8 mouse cellular contexts compared by ENCODE assay signal in the genomic region with DNA sequence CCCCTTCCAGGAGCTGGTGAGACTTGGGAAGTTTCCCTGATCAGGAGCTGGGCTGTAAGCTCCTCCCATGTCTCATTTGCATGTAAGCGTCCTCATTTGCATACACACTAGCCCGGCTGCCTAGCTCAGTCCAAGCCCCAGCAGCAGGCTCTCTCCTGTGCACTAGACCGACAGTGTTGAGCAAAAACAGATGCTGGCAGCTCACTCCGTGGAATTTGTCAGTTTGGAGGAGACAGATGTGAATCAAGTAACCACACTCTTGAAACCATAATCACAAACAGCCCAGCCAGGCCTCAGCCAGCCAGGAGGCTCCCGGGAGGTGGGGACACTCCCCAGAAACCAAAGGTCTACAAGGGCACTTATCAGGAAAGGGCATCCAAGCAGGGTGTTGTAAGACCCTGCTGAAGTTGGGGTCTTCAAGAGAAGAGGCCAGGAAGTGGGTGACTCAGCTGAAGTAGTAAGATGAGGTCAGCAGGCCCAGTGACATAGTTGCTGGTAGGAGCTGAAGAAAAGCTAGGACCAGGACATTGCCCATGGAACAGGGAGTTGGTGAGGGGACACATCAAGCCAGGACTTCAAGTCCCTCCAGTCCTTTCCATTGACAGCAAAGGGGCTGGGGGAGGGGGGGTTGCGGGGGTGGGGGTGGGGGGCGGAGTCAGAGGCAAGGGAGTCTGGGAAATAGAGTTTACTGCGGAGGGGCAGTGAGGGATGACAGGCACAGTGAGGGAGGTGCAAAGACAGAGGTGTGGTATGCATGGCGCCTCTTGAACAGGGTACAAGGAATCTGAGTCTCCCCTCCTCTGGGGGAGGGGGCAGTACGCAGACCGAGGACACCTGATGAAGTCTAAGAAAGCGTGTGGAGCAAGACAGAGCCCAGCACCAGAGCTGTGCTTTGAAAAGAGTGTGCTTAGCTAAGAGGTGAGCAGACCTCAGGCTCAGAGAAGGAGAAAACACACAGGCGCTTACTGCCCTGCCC. TPM values are rescaled to one million over a fixed set of nuclear protein-coding genes. Genes with fewer than 3 reads are reported as not detected.
DNase-seq lines count a peak whose midpoint lies in the region; ATAC-seq and TF ChIP-seq lines count a peak whose summit lies in the region.

No protein-coding gene starts in this region.

- peak overlapping the region; percentile 24; the same call in 1 of the 2 replicates for H3K4me2 ChIP-seq in forebrain, embryonic 12.5 days
- H3K4me2 ChIP-seq in hindbrain, embryonic 13.5 days = no peak overlapping the region
- H3K4me2 ChIP-seq in liver, postnatal 0 days (ENCODE audit: low read depth, low read length) = no peak overlapping the region

- no peak overlapping the region for H3K9ac ChIP-seq in forebrain, embryonic 12.5 days
- H3K9ac ChIP-seq in hindbrain, embryonic 13.5 days = no peak overlapping the region
- H3K9ac ChIP-seq in liver, postnatal 0 days (replicated peaks) = no peak overlapping the region

- ATAC-seq in cerebellum, adult (ENCODE audit: insufficient number of reproducible peaks, low FRiP score, low TSS enrichment) = no peak
- ATAC-seq in forebrain, embryonic 12.5 days (ENCODE audit: low FRiP score) = peak; percentile 87
- ATAC-seq in hindbrain, embryonic 13.5 days (ENCODE audit: low FRiP score) = peak; percentile 72
- peak; percentile 56; the same call in 1 of the 2 replicates for ATAC-seq in liver, postnatal 0 days
- ATAC-seq in monocyte, adult 5-6 weeks (replicated peaks; ENCODE audit: insufficient number of reproducible peaks, low FRiP score, low TSS enrichment, poor library complexity, severe bottlenecking) = no peak

- H3K9me3 ChIP-seq in forebrain, embryonic 12.5 days = no peaks in the 10 kb centered on the region
- no peaks in the 10 kb centered on the region for H3K9me3 ChIP-seq in hindbrain, embryonic 13.5 days
- H3K9me3 ChIP-seq in liver, postnatal 0 days (ENCODE audit: low read length) = no peaks in the 10 kb centered on the region

- peak overlapping the region; percentile 68 for H3K27ac ChIP-seq in forebrain, embryonic 12.5 days
- peak overlapping the region; percentile 67 for H3K27ac ChIP-seq in hindbrain, embryonic 13.5 days
- peak overlapping the region; percentile 26; the same call in 1 of the 2 replicates for H3K27ac ChIP-seq in liver, postnatal 0 days (ENCODE audit: low read depth)

- peaks cover 31% of the 10 kb centered on the region for H3K4me1 ChIP-seq in forebrain, embryonic 12.5 days
- peaks cover 36% of the 10 kb centered on the region for H3K4me1 ChIP-seq in hindbrain, embryonic 13.5 days (replicated peaks)
- peaks cover 15% of the 10 kb centered on the region for H3K4me1 ChIP-seq in liver, postnatal 0 days (ENCODE audit: insufficient read depth)

- no peaks in the 10 kb centered on the region for H3K36me3 ChIP-seq in forebrain, embryonic 12.5 days (replicated peaks)
- H3K36me3 ChIP-seq in hindbrain, embryonic 13.5 days = no peaks in the 10 kb centered on the region
- no peaks in the 10 kb centered on the region for H3K36me3 ChIP-seq in liver, postnatal 0 days (replicated peaks; ENCODE audit: insufficient read depth, low read length)

- TF ChIP-seq CTCF in liver, postnatal 0 days (IDR thresholded peaks at IDR 0.05; ENCODE audit: low read depth) = no peak

- WGBS in forebrain, embryonic 12.5 days = 15% methylated on average over 13 of the region's 13 CpGs
- 21% methylated on average over 13 of the region's 13 CpGs for WGBS in hindbrain, embryonic 13.5 days
- WGBS in liver, postnatal 0 days (ENCODE audit: insufficient replicate concordance) = 36% methylated on average over 12 of the region's 13 CpGs

- no peak overlapping the region for H3K4me3 ChIP-seq in forebrain, embryonic 12.5 days (replicated peaks)
- H3K4me3 ChIP-seq in hindbrain, embryonic 13.5 days = no peak overlapping the region
- no peak overlapping the region for H3K4me3 ChIP-seq in liver, postnatal 0 days (ENCODE audit: low read depth, low read length)

- DNase-seq in cerebellum, postnatal 10 days = peak; percentile 53 to 59
- peak; percentile 42 for DNase-seq in liver, postnatal 0 days
- peak; percentile 85 for DNase-seq in retina, postnatal 1 day
- DNase-seq in right cerebral cortex, postnatal 25 days = no peak

- no peak for TF ChIP-seq EP300 in liver, postnatal 0 days (IDR thresholded peaks at IDR 0.05; ENCODE audit: low read depth)

- peaks cover 3% of the 10 kb centered on the region; the same call in 1 of the 2 replicates for H3K27me3 ChIP-seq in forebrain, embryonic 12.5 days
- peaks cover 17% of the 10 kb centered on the region; the same call in 1 of the 2 replicates for H3K27me3 ChIP-seq in hindbrain, embryonic 13.5 days
- H3K27me3 ChIP-seq in liver, postnatal 0 days (ENCODE audit: insufficient read depth, low read length) = no peaks in the 10 kb centered on the region

RNA-seq across cellular contexts. Expression of gene Gse1, which starts 11.1 kb away (rescaled TPM):
- polyA plus RNA-seq in forebrain, embryonic 12.5 days (2016; fragmentation: Nextera tagmentation; extraction: Ambion mirVana) = 20.4 and 27.0 TPM in 2 replicates
- 21.3 and 22.1 TPM in 2 replicates for polyA plus RNA-seq in hindbrain, embryonic 13.5 days (2015; fragmentation: Nextera tagmentation; extraction: Ambion mirVana)
- polyA plus RNA-seq in liver, postnatal 0 days (2015; fragmentation: Nextera tagmentation; extraction: Ambion mirVana) = 7.1 and 7.7 TPM in 2 replicates
- total RNA-seq in monocyte, adult 5-6 weeks (2017) = 9.9 to 23.3 TPM (median 10.5 TPM) in 3 replicates

RNA-seq across cellular contexts. Expression of gene Fam92b, which starts 39.9 kb away (rescaled TPM):
- 2.5 and 3.2 TPM in 2 replicates for polyA plus RNA-seq in forebrain, embryonic 12.5 days (2016; fragmentation: Nextera tagmentation; extraction: Ambion mirVana)
- 2.2 and 2.6 TPM in 2 replicates for polyA plus RNA-seq in hindbrain, embryonic 13.5 days (2015; fragmentation: Nextera tagmentation; extraction: Ambion mirVana)
- polyA plus RNA-seq in liver, postnatal 0 days (2015; fragmentation: Nextera tagmentation; extraction: Ambion mirVana) = not detected in 2 replicates
- total RNA-seq in monocyte, adult 5-6 weeks (2017) = not detected in 3 replicates

Comparison
In these comparisons a context has a peak if more than half of its experiments do, and no peak if none do; other contexts are left out.
1. ATAC-seq: peak in forebrain, embryonic 12.5 days (single experiment), hindbrain, embryonic 13.5 days (single experiment) and liver, postnatal 0 days (single experiment); none in cerebellum, adult (single experiment) and monocyte, adult 5-6 weeks (single experiment).
2. Peak in every context shown above with its lines, with median percentiles within 50 percentile points of each other: H3K27ac ChIP-seq.